Mouse (Mus musculus) midbrain, embryonic 12.5 days (tissue): ENCODE results near the gene Bcar3. TPM values are rescaled to one million over a fixed set of nuclear protein-coding genes. Genes with fewer than 3 reads are reported as not detected.
"Not testable (repeated sequence)": the region's sequence is repeated elsewhere in the genome, so short reads cannot be mapped to it uniquely, and the experiment has no call there.

Source experiments
- ATAC-seq: fragments of 200-750 bp; cut with Nextera tagmentation; 2 replicates; pipeline ENCODE4 v1.8.0; 2017; ENCODE audit warnings: low read depth, moderate TSS enrichment, moderate library complexity; ENCODE audit not compliant: low FRiP score
- H3K27ac ChIP-seq: fragments of 300-500 bp; sonication (generic); replicated peaks from 2 replicates; pipeline ENCODE4 v1.5.1; 2016; ENCODE audit warnings: mild to moderate bottlenecking
- H3K27me3 ChIP-seq: fragments of 300-500 bp; sonication (generic); 2 replicates; pipeline ENCODE4 v1.6.1; 2016; ENCODE audit warnings: mild to moderate bottlenecking
- H3K36me3 ChIP-seq: fragments of 300-500 bp; sonication (generic); 2 replicates; pipeline ENCODE4 v1.6.1; 2016
- H3K4me1 ChIP-seq: fragments of 300-500 bp; sonication (generic); 2 replicates; pipeline ENCODE4 v1.6.1; 2016
- H3K4me2 ChIP-seq: fragments of 300-500 bp; sonication (generic); replicated peaks from 2 replicates; pipeline ENCODE4 v1.6.1; 2016; ENCODE audit warnings: mild to moderate bottlenecking, moderate library complexity
- H3K4me3 ChIP-seq: fragments of 300-500 bp; sonication (generic); 2 replicates; pipeline ENCODE4 v1.5.1; 2016; ENCODE audit warnings: mild to moderate bottlenecking
- H3K9ac ChIP-seq: fragments of 300-500 bp; sonication (generic); replicated peaks from 2 replicates; pipeline ENCODE4 v1.6.1; 2016; ENCODE audit warnings: mild to moderate bottlenecking, moderate library complexity
- H3K9me3 ChIP-seq: fragments of 300-500 bp; sonication (generic); 2 replicates; pipeline ENCODE4 v1.6.1; 2016; ENCODE audit warnings: mild to moderate bottlenecking
- WGBS: fragments of 180-500 bp; shearing (Covaris S2); methylation state at CpG from one replicate; pipeline ENCODE4 v1.1.7; 2016; 5-methylcytosine and 5-hydroxymethylcytosine counted together
- polyA plus RNA-seq: library from polyadenylated mRNA; unstranded; fragments of >200 nt; fragmentation: Nextera tagmentation; extraction: Ambion mirVana; gene quantifications from 2 replicates; pipeline ENCODE4 v1.2.1, GENCODE M21; 2016

The Bcar3 gene
- polyA plus RNA-seq, 1 experiment from 2014 or later = 14.6 TPM

DNA sequence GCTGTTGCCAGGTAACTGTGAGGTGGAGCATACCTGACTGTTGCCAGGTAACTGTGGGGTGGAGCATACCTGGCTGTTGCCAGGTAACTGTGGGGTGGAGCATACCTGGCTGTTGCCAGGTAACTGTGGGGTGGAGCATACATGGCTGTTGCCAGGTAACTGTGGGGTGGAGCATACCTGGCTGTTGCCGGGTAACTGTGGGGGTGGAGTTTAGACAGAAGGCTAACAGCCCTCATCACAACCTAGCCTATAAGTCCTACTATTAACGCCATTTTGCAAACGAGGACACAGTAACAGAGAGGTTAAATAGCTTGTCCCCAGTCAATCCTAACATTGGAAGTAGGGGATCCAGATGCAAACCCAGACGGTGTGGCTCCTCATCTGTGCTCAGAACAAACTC lies 99.5 kb downstream of the Bcar3 start:
- H3K4me3 ChIP-seq, H3K36me3 ChIP-seq, H3K27me3 ChIP-seq, H3K27ac ChIP-seq, ATAC-seq, H3K9ac ChIP-seq, H3K9me3 ChIP-seq, H3K4me2 ChIP-seq, H3K4me1 ChIP-seq: not testable (repeated sequence)
- 66% methylated on average over 4 of the region's 4 CpGs for WGBS

DNA sequence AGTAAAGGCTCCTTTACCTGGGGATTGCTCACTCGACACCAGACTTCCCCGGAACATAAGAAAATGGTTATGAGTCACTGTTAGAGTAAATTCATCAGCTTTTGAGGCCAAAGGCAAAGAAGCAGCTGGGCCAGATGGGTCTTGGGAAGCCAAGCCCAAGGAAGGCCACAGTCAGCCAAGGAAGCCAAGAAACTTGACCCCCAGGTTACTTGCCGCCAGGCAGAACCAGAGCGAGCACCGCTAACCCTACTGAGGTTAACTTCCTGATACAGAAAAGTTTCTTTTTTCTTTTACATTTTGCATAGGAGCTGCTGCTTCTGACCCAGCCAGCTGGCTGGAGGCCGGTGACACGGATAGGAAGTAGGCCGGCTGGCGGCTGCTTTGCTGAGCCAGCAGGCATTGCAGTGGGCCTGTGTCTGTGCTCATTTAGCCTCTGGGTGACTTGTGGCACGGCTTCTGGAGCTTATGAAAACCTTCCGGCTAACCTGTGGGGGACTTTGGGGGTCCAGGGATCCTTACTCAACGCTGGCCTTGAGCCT lies 100.0 kb downstream of the Bcar3 start:
- WGBS = 92% methylated on average over 12 of the region's 12 CpGs
- Histone ChIP-seq H3K9me3 (no peaks in the 10 kb centered on the region), H3K4me3 (no peak overlapping the region), H3K27me3 (no peaks in the 10 kb centered on the region), H3K4me2 (no peak overlapping the region), H3K36me3 (no peaks in the 10 kb centered on the region), H3K9ac (no peak overlapping the region), H3K27ac (no peak overlapping the region), H3K4me1 (no peaks in the 10 kb centered on the region)
- no peak for ATAC-seq

DNA sequence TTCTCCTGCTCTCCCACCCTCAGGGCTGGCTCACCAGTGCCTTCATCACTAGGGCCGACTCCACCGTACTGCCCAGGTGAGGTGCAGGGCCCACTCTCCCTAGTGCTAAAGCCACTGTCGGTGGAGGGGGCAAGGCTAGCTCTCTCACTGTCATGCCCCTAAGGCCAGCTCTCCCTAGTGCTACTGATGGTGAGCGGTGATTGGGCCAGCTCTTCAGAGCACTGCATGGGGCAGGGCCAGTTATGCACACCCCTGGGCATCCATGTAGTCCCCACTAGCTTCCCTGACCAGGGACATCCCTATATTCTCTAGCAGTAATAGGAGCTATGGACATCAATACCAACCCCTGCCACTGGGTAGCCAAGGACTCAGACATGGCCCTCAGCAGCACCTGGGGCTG lies 103.0 kb downstream of the Bcar3 start:
- Histone ChIP-seq H3K4me1 (no peaks in the 10 kb centered on the region), H3K36me3 (no peaks in the 10 kb centered on the region), H3K27ac (no peak overlapping the region), H3K27me3 (no peaks in the 10 kb centered on the region), H3K9me3 (no peaks in the 10 kb centered on the region), H3K9ac (no peak overlapping the region), H3K4me2 (no peak overlapping the region), H3K4me3 (no peak overlapping the region)
- WGBS = 89% methylated on average over 4 of the region's 4 CpGs
- peak; percentile 12; the same call in 1 of the 2 replicates for ATAC-seq

DNA sequence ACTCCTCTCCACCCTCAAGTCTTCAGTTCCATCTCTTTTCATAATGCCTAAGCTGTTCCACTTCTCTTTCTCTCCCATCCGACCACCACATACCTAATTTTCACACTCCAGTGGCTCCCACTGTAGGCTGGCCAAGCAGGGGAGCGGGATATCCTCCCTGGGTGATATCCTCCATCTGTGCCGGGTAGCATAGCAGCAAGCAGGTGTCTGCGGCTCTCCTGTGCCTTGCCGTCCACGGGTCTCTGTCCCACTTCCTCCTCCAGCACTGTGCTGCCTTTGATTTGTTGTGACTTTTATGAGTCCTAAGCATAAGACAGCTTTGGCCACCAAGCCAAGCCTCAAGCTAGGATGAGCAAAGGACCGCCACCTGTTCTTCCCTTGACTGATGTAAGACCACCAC lies 103.5 kb downstream of the Bcar3 start:
- H3K9ac ChIP-seq = no peak overlapping the region
- H3K9me3 ChIP-seq = no peaks in the 10 kb centered on the region
- ATAC-seq = no peak
- H3K27me3 ChIP-seq = no peaks in the 10 kb centered on the region
- H3K4me3 ChIP-seq = no peak overlapping the region
- no peak overlapping the region for H3K27ac ChIP-seq
- no peaks in the 10 kb centered on the region for H3K36me3 ChIP-seq
- no peaks in the 10 kb centered on the region for H3K4me1 ChIP-seq
- 84% methylated on average over 7 of the region's 7 CpGs for WGBS
- H3K4me2 ChIP-seq = no peak overlapping the region

DNA sequence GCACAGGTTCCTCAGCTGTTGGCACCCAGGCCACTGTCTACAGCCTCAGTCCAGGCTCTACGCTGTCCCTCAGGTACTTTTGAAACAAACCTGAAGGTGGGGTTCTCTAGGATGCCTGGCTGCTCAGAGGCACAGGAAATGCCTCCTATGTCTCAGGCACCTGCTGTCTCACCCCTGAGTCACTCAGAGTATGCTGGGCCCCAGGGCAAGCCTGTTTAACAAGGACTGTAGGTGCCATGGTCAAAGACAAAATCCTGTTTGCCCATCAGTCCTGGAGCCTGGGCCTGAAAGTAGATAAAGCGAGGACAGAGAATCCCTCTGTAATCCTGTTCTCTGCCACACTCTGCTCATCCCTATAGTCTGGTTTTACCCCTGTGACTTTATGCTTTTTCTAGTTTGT lies 107.1 kb downstream of the Bcar3 start:
- Histone ChIP-seq H3K4me1 (no peaks in the 10 kb centered on the region), H3K4me3 (no peak overlapping the region), H3K4me2 (no peak overlapping the region), H3K27ac (no peak overlapping the region), H3K9ac (no peak overlapping the region), H3K27me3 (no peaks in the 10 kb centered on the region), H3K36me3 (no peaks in the 10 kb centered on the region), H3K9me3 (no peaks in the 10 kb centered on the region)
- 92% methylated on average over 2 of the region's 2 CpGs for WGBS
- ATAC-seq = no peak

DNA sequence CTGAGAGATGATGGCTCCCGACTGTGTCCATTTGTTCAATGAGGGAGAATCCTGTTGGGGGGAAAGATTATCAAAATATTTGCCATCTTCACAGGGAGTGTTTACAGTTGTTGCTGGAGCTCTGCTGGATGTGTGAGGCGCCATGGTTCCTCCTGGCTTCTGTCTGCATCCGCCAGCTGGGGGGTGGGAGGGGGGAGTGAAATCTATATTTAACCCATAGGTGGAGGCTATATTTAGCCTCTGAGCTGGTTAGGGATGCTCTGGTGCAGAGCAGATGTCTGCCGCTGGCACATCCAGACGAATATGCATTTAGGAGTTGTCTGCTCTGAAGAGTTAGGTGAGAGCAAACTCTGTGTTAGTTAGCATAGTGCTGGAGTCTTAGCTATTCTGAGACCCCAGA lies 108.2 kb downstream of the Bcar3 start:
- 68% methylated on average over 5 of the region's 5 CpGs for WGBS
- no peak for ATAC-seq
- Histone ChIP-seq H3K4me2 (no peak overlapping the region), H3K27ac (no peak overlapping the region), H3K27me3 (peaks cover 4% of the 10 kb centered on the region; the same call in 1 of the 2 replicates), H3K9me3 (no peaks in the 10 kb centered on the region), H3K36me3 (no peaks in the 10 kb centered on the region), H3K4me3 (no peak overlapping the region), H3K9ac (no peak overlapping the region), H3K4me1 (no peaks in the 10 kb centered on the region)

DNA sequence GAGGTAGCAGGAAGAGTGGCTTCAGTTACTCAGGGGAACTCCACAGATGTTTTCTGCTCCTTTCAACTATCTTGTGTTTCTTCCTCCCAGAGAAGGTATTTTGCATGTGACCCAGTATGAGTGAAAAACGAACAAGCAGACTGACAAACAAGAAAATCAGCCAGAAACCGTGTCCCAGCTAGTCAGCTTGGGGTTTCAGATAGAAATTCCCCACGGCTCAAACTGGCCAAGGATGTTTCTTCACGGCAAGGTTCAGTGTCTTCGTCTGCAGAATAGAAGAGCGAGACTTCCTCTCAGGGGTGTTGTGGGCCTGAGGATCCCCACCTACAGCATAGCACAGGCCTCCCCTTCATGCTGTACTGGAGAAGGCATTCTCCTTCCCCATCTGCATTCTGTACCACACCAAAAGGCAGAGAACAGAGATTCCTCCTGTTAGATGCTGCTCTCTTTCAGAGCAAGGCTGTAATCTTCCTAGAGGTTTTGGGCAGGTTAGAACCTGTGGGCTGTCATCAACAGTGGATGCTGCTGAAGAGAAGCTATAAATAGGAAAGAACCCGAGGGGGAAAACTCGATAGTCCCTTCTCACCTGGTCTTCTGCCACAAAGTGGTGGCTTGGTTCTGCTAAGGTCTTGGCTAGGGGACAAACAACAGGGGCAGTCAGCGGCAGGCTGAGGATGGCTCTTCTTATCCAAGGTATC lies 110.1 kb downstream of the Bcar3 start:
- Histone ChIP-seq H3K27me3 (peaks cover 4% of the 10 kb centered on the region; the same call in 1 of the 2 replicates), H3K4me3 (no peak overlapping the region), H3K36me3 (no peaks in the 10 kb centered on the region), H3K9ac (no peak overlapping the region), H3K4me1 (no peaks in the 10 kb centered on the region), H3K9me3 (no peaks in the 10 kb centered on the region), H3K27ac (no peak overlapping the region), H3K4me2 (no peak overlapping the region)
- no peak for ATAC-seq
- 83% methylated on average over 9 of the region's 9 CpGs for whole genome bisulfite sequencing

DNA sequence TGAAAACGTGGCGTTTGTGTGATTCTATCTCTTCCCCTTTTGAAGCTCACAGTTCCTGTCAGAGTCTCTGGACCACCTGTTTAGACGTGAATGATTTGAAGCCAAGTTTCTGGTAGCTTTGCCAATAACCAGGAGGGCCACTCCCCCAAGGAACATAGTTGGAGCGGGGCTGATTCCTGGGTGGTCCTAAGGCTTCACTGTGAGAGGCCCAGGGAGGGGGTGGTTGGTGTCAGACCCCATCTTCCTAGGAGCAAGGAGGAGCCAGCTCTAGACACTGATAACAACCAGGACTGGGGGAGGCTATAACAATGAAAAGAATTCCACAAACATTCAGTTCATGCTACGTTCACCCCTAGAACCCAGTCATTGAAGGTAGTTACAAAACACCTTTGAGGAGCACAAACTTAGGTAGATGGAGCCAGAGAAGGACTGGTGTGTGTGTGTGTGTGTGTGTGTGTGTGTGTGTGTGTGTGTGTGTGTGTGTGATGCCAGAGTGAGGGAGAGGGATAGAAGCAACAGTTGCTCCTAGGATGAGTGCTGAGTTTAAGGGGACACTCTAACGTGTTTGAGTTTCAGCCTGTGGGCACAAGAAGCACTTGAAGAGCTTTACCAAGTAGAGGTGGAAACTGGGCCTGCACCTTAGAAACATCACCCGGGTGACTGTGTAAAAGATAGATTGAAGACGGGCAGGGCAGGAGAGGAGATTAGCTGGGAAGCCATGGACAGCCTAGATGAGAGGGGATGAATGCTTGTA lies 111.4 kb downstream of the Bcar3 start:
- H3K4me3 ChIP-seq = no peak overlapping the region
- H3K36me3 ChIP-seq = no peaks in the 10 kb centered on the region
- no peak overlapping the region for H3K27ac ChIP-seq
- ATAC-seq = no peak
- 76% methylated on average over 8 of the region's 8 CpGs for WGBS
- H3K27me3 ChIP-seq = peaks cover 4% of the 10 kb centered on the region; the same call in 1 of the 2 replicates
- H3K9ac ChIP-seq = no peak overlapping the region
- no peaks in the 10 kb centered on the region for H3K9me3 ChIP-seq
- H3K4me2 ChIP-seq = no peak overlapping the region
- no peaks in the 10 kb centered on the region for H3K4me1 ChIP-seq

DNA sequence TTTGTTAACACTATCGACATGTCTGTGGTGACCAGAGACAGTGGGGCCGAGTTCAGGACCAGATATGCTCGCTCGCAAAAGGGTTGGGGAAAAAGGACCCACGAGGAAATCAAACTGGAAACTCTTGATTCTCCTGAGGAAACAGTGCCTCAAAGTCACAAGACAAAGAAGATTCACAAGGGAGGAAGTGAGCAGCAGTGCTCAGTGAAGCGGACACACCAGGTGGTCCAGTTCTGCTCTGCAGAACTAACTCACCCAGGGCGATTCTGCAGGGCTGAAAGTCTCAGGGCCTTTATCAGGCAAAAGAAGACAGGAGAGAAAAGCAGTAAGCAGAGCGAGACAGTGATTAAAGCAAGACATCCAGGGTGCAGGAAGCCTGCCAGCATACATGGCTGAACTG lies 112.5 kb downstream of the Bcar3 start:
- Histone ChIP-seq H3K4me3 (no peak overlapping the region), H3K9me3 (no peaks in the 10 kb centered on the region), H3K36me3 (no peaks in the 10 kb centered on the region), H3K4me1 (no peaks in the 10 kb centered on the region), H3K27ac (no peak overlapping the region), H3K4me2 (no peak overlapping the region), H3K27me3 (peaks cover 4% of the 10 kb centered on the region; the same call in 1 of the 2 replicates), H3K9ac (no peak overlapping the region)
- 56% methylated on average over 8 of the region's 8 CpGs for WGBS
- ATAC-seq = no peak

DNA sequence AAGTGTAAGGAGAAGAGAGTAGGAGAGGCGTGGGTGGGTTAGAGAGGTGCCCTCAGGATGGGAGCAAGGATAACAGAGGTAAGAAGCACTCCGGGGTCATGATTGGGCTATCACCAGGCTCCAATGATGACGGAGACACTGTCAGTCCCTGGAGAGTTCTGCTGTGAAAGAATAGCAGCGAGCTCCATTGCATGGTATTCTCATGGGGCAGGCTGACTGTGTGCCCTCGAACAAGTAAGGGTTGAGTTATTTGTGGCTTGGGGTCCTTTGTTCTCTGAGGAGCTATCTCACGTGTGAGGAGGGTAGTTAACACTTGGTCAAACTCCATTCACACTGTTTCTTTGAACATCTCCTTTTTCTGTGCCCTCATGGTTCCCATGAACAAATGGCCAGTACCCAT lies 113.8 kb downstream of the Bcar3 start:
- H3K27me3 ChIP-seq = peaks cover 4% of the 10 kb centered on the region; the same call in 1 of the 2 replicates
- no peak overlapping the region for H3K4me2 ChIP-seq
- no peaks in the 10 kb centered on the region for H3K36me3 ChIP-seq
- no peak overlapping the region for H3K4me3 ChIP-seq
- no peaks in the 10 kb centered on the region for H3K9me3 ChIP-seq
- H3K9ac ChIP-seq = no peak overlapping the region
- 89% methylated on average over 6 of the region's 6 CpGs for WGBS
- no peak for ATAC-seq
- no peaks in the 10 kb centered on the region for H3K4me1 ChIP-seq
- no peak overlapping the region for H3K27ac ChIP-seq

DNA sequence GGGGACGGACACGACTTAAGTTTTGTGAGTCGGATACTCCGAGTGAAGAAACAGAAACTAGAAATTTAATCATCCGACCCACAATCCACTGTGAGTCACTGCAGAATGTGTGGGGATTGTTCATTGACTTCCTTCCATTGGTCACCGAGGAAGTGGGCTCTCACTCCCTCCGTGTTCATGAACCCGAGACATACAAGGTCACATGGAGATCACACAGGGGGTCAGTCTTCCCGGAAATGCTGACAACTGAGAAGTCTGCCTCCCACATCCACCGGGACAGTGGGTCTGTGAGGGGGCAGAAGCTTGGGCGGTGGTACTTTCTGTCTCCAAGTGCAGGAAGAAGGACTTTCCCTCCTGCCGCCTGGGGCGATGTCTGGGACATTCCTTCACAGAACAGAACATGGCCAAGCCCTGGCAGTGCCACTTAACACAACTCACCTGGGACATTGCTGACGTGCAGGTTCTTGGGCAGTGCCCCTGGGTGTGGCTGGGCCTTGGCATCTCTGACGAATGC lies 114.9 kb downstream of the Bcar3 start:
- no peak for ATAC-seq
- 83% methylated on average over 15 of the region's 15 CpGs for WGBS
- H3K9ac ChIP-seq = no peak overlapping the region
- peaks cover 6% of the 10 kb centered on the region; the same call in 1 of the 2 replicates for H3K4me1 ChIP-seq
- H3K27ac ChIP-seq = no peak overlapping the region
- no peak overlapping the region for H3K4me2 ChIP-seq
- no peaks in the 10 kb centered on the region for H3K36me3 ChIP-seq
- no peak overlapping the region for H3K4me3 ChIP-seq
- H3K27me3 ChIP-seq = peaks cover 4% of the 10 kb centered on the region; the same call in 1 of the 2 replicates
- no peaks in the 10 kb centered on the region for H3K9me3 ChIP-seq

DNA sequence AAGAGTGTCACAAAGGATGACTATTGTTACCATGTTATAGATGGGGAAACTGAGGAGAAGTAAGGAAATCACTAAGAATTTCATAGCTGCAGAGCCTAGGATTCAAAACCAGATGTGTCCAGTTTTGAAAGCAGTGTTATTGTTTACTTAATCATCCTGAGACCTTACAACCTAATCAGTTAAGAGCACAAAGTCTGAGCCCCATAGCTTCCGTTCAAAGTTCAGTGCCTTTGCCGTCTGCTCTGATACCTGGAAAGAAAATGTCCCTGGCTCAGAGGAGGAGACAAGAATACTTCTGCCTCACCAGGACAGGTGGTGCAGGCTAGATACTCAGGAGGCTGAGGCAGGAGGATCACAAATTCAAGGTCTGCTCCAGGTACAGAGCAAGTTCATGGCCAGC lies 117.7 kb downstream of the Bcar3 start:
- no peak overlapping the region for H3K27ac ChIP-seq
- 82% methylated on average over 2 of the region's 2 CpGs for WGBS
- ATAC-seq = no peak

More for the DNA sequence above, 117.7 kb downstream of the Bcar3 start:
- Histone ChIP-seq H3K27me3 (peaks cover 9% of the 10 kb centered on the region), H3K9me3 (no peaks in the 10 kb centered on the region), H3K4me2 (no peak overlapping the region), H3K36me3 (no peaks in the 10 kb centered on the region), H3K9ac (no peak overlapping the region), H3K4me3 (no peak overlapping the region), H3K4me1 (peaks cover 16% of the 10 kb centered on the region; the same call in 1 of the 2 replicates)
